Mouse (Mus musculus): Measurements from ENCODE around the gene Olfr398. TPM values are rescaled to one million over a fixed set of nuclear protein-coding genes. Genes with fewer than 3 reads are reported as not detected.

Gene Olfr398
- total RNA-seq (2021): not detected
- long read RNA-seq, experiment 1: 0 reads
- long read RNA-seq, experiment 2: 0 reads

DNA sequence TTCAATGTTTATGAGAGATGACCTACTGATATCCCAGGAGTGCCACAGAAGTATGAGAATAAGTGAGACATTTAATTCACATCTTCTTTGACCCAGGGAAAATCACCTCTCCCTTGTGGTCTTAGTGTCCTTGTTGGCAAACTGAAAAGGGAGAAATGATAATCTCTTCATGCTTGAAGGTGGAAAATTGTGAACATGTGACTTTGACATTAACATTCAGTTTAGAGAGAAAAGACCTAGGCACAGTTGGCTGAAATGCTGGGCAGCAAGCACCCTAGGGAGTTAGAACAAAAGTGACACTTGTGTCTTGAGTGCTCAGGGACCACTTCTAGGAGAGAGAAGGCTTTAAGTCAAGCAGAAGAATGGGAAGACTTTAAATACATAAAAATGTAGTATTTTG is at the start of gene Olfr398:
Olfr398 (minus strand) TSS at position 101 of the 400 bp plus-strand sequence.
- no peak for DNase-seq

DNA sequence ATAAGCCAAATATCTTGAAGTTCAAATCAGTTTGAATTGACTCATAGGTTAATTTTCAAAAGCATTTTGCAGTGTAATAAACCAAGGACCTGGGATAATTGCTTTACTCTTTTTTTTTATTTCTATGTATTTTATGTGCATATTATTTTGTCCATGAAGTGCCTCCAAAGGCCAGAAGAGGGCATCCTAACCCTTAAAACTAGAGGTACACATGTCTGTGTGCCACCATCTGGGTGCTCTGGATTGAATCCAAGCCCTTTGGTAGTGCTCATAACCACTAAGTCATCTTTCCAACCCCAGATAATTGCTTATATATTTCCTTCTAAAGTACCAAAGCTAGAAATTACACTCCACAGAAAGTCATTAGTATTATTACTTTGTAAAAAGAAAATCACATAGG is 2.9 kb upstream of the Olfr398 start:
- DNase-seq: no peak

DNA sequence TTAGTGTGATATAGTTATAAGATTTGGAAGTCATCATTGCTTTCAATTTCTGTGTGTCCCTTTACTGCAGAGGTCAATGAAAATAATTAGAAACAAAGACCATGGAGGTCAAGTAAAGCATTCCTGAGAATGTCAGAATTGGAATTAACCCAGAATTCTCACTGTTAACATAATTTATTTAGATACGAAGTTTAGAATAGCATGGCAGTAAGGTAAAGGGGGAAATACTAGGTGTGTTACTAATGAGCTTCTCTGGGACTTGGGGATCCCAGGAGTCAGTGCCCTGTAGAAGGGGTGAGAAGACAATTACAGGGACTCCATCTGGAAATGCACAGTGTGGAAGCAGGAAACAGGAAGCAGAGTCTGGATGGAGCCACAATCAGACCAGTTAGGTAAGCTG is 29.7 kb downstream of the Olfr398 start, which contains the start of gene Olfr397:
Olfr397 (plus strand) TSS at position 301 of the 400 bp plus-strand sequence.
- DNase-seq: no peak

DNA sequence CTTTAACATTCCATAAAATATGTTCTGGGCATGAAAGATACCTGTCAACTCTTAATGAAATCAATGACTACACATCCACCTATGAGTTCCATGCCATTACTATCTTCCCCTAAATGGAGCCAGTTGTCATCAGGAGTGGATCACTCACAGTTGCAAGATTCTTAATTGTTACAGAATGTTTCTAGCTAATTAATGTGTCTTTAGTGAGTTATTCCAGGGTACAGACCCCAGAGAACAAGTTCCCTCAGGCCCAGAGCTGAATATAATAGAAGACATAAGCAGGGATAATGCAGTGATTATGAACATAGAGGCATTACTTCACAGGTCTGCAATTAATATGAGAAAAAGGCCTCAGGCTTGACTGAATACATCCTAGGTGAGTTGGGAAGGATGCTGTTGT is 53.8 kb downstream of the Olfr398 start, which contains the start of gene Olfr23:
Olfr23 (plus strand) TSS at position 301 of the 400 bp plus-strand sequence.
- no peak for DNase-seq

Other genes starting within 250 kb of the Olfr398 start
- not detected for gene Olfr389, start 209.7 kb downstream of the Olfr398 start, total RNA-seq (2021)
- not detected for gene Olfr390, start 207.4 kb downstream of the Olfr398 start, total RNA-seq (2021)
- not detected for gene Olfr391-ps, start 187.4 kb downstream of the Olfr398 start, total RNA-seq (2021)
- gene Olfr392, start 173.4 kb downstream of the Olfr398 start, total RNA-seq (2021): not detected
- gene Olfr393, start 139.0 kb downstream of the Olfr398 start, total RNA-seq (2021): not detected
- gene Olfr394, start 99.6 kb downstream of the Olfr398 start, total RNA-seq (2021): not detected
- gene Olfr395, start 81.1 kb downstream of the Olfr398 start, total RNA-seq (2021): not detected
- not detected for gene Olfr23, start 53.7 kb downstream of the Olfr398 start, total RNA-seq (2021)
- not detected for gene Olfr397, start 29.6 kb downstream of the Olfr398 start, total RNA-seq (2021)
- gene Olfr139, start 66.1 kb upstream of the Olfr398 start, total RNA-seq (2021): not detected
- not detected for gene Olfr399, start 66.2 kb upstream of the Olfr398 start, total RNA-seq (2021)
- gene Zfp616, start 79.5 kb upstream of the Olfr398 start, total RNA-seq (2021): not detected
- gene Olfr401, start 123.3 kb upstream of the Olfr398 start, total RNA-seq (2021): not detected
- gene Olfr402, start 163.1 kb upstream of the Olfr398 start, total RNA-seq (2021): not detected
- gene Olfr403, start 195.8 kb upstream of the Olfr398 start, total RNA-seq (2021): not detected
- gene Olfr43, start 221.0 kb upstream of the Olfr398 start, total RNA-seq (2021): not detected

Measured in gastrocnemius, postnatal 25 days (tissue).